Mouse (Mus musculus): ENCODE data around the gene Lhfp.
"Not testable (repeated sequence)": the region's sequence is repeated elsewhere in the genome, so short reads cannot be mapped to it uniquely, and the experiment has no call there.

Lhfp gene

DNA sequence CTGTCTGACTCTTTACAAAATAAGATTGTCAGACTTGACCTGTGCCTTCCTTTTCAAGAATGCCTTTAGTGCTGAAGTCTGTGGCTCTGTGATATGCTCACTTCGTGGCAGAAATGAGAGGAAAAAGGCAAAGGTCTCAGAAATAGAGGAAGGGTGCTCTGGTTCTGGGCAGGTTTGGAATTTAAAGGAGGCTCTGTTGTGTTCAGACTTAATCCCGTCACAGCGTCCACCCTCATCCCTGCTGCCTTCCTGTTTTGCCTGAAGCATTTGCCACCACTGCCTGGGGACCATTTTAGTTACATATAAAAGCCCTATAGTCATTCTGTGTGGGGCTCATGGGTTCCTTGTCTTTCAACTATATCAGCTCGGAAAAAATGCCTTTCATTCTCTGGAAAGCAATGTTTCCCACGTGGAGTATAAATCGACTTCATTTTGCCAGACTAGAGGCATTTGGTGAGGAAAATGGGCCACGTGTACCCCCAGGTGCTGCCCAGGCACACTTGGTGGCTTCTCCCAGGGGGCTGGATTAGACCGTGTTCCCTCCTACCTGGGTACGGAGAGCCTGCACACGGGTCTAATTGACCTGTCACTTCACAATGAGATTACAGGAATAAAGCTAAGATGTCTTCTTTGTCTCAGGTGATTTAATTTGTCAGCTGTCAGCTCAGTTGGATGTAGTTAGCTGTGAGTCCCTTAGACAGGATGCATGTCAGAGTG is 207.0 kb downstream of the Lhfp start:
- in situ Hi-C loops (cut with MboI; ENCODE audit: low sequenced_read_pairs): no loop called here

DNA sequence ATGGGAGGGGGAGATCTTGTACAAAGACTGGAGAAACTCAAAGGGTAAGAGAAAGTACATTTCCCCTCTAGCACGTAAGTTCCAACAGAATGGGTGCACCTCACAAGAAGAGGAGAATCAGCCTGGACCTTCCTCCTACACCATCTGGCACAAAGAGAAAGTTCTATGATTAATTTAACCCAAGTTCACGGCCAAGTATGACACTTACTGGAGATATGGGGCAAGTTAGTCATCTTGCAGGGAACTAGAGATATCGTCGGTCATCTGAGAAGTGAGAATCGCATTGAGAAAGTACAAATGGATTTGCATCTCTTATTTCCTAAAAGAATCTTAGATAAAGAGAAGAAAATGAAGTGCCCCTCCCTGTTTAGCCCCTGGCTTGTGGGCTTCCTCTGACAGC is 211.2 kb downstream of the Lhfp start:
- in situ Hi-C loops (cut with MboI; ENCODE audit: low sequenced_read_pairs): no loop called here

DNA sequence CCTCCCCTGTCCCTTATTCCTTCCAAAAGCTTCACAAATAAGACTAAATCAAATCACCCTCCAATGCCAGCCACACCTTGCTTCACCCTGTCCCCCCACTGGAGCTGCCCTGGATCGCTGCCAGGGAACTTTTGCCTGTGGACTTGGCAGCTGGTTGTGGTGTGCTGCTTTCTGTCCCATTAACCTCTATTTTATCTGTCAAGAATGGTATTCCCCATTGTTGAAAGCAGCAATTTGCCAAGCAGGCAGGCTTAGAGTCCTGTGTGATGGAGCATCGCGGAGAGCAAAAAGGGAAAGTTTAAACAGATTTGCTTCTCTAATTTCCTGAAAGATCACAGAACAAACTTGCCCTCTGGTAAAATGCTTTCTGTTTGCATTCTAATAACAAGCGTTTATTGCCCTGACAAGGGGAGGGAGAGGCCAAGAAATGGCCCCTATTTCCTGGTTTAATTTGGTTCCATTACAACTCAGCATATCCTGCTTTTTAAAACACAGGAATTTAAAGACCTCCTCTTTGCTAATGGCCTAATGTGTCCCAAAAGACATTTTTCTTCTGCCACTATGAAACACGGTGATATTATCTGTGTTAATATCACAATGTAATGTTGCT is 212.0 kb downstream of the Lhfp start:
- in situ Hi-C loops (cut with MboI; ENCODE audit: low sequenced_read_pairs): no loop called here

DNA sequence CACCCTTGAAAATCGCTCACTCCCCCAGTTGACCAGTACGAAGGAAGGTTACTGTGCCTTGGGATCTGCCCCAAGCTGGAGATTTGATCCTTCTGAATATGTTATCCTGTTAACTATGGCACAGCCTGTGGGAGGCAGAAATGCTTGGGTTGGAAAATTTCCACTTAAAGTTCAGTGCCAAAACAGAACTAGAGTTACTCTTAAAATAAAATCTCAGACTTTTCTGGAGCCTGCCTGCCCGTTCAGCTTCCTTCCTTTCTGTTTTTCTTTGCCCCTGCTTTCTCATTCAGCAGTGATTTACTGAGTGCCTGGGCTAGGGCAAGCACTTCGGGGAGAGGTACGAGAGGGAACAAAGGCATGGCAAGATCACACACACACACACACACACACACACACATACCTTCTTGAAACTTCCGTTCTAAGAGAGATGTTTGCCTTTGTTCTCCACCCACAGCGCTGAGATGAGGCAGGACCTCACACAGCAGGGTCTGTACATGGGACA is 217.4 kb downstream of the Lhfp start:
- in situ Hi-C loops (cut with MboI; ENCODE audit: low sequenced_read_pairs): no loop called here

DNA sequence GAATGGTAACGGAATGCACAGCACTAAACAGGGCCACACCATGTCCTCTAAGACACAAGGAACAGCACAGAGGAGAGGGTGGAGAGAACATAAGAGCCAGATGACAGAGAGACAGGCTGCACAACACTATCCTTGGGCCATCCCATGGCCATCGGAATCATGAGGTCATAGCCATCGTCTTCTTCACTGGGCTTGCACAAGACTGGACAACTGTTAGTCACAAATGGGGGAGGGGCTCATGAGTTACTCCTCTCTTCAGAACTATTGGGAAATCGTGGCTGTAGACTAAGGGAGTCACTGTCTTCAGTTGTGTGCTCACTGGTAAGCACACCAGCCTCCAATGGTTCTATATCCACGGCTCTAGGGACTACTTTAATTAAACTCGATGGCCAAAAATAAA is 224.8 kb downstream of the Lhfp start:
- in situ Hi-C loops (cut with MboI; ENCODE audit: low sequenced_read_pairs): no loop called here

DNA sequence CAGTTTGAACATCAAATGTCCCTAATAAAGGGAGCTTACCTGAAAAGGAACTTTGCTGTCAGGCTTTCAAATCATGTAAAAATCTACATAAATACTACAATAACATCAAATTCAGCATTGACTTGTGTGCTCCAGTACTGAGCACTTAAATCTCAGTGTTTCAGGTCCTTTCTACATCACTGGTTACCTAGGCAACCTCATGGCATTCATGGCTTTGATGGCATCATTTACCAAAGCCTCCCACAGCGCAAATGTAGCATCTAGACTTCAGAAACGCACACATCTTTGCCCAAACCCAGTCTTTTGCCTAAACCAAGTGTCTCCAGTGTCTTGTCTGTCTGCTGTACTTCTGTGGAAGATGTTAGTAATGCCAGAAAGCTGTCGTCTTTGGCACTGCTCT is 225.7 kb downstream of the Lhfp start:
- in situ Hi-C loops (cut with MboI; ENCODE audit: low sequenced_read_pairs): no loop called here

DNA sequence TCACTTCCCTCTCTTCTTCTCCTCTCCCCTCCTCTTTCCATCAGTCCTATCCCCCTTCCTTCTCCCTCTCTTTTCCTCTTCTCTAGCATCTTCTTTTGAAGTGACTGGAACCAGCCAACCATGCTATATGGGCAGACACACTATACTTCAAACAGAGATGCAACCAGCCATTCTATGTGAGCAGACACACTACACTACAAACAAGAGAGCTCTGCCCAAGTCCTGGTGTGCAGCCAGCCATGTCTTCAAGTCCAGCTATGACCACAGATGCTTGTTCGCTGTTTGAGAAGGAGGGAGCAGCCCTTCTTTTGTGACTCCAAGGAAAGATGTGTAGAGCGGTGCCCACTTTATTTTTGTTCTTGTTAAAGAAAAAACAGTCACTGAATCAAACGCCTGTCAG is 231.9 kb downstream of the Lhfp start:
- in situ Hi-C loops (cut with MboI; ENCODE audit: low sequenced_read_pairs): no loop called here

DNA sequence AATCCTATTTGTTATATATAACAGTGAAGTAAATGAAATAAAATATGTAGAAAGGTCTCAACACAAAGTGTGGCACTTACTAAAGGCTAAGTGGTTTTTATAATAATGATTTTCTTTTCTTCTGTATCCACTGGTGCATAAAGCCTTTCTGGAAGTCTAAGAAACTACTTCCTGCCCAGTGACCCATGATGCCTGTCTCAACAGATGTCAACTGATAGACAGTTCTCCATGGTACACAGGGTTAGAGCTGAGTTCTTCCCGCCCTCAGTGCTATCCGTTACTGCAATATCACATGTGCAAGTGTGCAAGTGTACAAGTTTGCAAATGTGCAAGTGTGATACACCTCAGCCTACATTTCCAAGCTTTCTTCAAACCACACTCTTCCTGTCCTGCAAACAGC is 236.7 kb downstream of the Lhfp start:
- in situ Hi-C loops (cut with MboI; ENCODE audit: low sequenced_read_pairs): no loop called here

DNA sequence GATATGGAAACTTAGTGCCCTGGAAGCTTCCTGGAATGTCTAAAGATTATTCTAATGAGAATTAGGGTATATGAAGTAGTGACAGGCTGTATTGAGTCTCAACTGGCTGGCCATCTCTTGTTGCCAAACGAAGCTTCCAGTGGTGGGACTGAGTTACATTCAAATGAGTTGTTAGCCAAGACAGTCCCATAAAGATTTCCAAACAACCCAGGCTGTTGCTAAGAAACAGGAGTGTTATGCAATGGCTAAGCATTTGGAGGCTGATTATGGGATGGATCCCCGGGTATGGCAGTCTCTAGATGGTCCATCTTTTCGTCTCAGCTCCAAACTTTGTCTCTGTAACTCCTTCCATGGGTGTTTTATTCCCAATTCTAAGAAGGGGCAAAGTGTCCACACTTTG is 240.7 kb downstream of the Lhfp start:
- in situ Hi-C loops (cut with MboI; ENCODE audit: low sequenced_read_pairs): not testable (repeated sequence)

DNA sequence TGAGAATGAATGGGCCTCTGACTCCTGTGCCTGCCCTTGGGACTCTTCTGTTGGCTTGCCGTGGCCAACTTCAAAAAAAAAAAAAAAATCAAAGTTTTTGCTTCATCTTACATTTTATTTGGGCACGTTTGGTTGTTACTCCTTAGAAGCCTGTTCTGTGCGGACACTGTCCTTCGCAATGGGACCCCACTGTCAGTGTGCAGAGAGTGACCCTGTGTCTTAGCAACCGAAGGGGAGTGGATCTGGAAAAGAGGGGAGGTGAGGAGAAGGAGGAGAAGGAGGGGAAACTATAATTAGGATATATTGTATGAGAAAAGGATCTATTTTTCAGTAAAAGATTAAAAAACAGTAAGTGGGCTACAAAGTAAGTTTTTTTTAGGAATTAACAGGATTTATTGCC is 242.7 kb downstream of the Lhfp start:
- in situ Hi-C loops (cut with MboI; ENCODE audit: low sequenced_read_pairs): no loop called here

DNA sequence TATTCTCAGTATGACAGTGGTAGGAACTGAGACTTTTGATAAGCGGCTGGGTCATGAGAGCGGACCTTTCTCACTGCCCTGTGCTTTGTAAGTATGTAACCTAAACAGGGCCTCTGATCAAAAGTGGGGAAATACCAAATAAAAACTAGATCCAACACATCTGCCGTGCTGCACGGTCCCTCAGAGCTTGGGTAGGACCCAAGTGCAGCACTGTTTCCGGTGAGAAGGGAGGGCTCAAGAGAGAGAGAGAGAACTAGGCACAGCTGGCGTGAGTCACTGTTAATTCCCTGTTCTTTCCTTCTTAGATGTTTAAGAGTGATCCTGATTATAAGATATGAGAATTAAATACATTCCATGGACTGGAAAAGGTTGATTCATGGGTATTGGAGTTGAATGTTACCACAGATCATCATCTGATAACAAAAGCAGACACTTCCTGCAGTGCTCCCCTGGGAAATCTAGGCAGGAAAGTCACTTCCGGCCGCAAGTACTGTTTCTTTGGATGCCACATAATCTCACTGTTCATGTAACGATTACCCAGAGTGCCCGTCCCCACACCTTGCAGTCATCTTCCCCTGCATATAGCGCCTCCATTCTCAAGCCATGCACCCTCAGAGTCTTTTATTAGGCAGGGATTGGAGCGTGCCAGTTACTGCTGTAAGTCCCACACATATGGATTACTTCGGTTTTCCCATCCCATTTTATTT is 243.3 kb downstream of the Lhfp start:
- in situ Hi-C loops (cut with MboI; ENCODE audit: low sequenced_read_pairs): no loop called here

DNA sequence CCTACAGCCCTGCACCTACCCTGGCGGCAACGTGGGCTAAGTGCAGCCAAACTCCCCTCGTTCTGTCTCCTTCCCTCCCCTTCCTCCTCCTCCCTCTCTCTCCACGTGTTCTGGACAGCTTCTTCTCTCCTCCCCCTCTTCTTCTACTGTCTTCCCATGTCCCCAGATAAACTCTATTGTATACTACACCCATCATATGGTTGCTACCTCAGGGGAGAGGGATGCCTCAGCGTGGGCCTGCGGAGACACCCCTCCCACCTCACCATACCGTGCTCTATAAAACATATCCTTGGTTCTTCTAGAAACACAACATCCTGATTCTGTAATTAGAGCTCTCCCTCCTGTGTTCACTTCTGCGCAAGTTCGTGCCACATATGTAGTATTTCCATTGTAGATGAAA is 247.3 kb downstream of the Lhfp start:
- in situ Hi-C loops (cut with MboI; ENCODE audit: low sequenced_read_pairs): no loop called here

DNA sequence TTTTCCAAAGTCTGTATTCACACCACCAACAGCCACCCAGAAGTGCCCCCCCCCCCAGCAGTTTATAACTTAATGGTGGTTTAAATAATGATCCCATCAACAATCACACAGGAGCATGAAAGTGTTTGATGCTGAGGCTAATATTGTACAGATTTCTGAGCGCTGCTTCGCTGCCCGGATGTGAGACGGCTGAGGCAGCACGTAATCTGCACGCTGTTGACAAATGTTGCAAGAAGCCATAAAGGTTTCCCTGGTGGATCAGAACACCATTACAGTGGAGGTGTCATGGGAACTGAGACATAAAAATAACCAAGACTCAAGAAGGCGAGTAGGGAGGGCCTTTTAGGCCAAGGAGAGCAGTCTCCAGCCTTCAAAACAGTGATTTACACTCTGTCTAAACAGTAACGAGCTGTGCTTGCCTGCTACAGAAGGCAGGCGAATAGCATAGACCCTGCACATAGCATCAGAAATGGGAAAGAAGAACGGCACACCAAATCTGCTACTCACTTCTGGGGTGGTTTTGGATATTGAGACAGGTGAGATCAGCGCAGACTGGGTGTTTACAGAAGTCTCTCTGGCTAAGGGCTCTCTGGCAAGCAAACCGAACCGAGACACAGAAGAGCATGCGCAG is 248.4 kb downstream of the Lhfp start:
- in situ Hi-C loops (cut with MboI; ENCODE audit: low sequenced_read_pairs): no loop called here

DNA sequence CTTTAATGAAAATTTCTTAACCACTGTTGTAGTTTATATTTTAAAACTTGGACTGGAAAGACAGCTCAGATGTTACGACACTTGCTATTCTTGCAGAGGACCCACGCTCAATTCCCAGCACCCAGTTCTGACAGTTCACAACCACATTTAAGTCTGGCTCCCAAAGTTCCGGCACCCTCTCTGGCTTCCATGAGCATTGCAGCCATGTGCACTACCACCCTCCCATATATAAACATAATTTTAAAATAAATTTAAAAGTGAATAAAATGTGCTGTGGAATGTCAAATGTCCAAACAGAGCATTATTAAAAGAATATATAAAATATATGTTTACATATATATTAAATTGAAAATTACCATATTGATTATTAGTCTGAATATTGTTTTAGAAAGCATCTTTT is 249.9 kb downstream of the Lhfp start:
- in situ Hi-C loops (cut with MboI; ENCODE audit: low sequenced_read_pairs): no loop called here

DNA sequence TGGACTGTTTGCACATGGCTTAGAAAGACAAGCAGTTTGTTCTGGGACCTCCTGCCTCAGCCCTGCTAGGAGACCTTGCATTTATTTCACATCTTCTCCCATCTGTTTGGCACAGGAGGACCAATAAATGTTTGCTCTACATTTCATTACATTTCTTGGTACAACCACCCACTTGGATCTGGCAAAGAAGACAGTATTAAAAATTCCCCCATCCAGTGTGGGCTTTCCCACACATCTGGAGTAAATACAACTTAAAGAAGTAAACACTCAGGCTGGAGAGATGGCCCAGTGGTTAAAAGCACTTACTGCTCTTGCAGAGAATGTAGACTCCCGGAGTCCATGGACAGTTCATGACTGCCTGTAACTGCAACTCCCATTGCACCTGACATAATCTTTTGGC is 250.6 kb downstream of the Lhfp start:
- in situ Hi-C loops (cut with MboI; ENCODE audit: low sequenced_read_pairs): no loop called here

DNA sequence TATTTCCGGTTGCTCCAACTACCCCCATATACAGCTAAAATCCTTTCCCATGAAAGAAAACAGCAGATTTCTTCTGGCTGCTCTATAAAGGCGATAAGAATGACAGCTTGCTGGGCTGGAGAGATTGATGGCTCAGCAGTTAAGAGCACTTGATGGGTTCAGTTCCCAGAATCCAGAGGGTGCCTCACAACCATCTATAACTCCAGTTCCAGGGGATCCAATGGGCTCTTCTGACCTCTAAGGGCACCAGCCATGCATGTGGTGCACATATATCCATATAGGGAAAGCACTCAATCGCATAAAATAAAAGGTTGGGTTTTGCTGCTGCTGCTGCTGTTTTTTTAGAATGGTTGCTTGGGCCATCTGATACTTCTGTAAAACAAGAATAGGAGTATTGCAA is 251.1 kb downstream of the Lhfp start:
- in situ Hi-C loops (cut with MboI; ENCODE audit: low sequenced_read_pairs): no loop called here

DNA sequence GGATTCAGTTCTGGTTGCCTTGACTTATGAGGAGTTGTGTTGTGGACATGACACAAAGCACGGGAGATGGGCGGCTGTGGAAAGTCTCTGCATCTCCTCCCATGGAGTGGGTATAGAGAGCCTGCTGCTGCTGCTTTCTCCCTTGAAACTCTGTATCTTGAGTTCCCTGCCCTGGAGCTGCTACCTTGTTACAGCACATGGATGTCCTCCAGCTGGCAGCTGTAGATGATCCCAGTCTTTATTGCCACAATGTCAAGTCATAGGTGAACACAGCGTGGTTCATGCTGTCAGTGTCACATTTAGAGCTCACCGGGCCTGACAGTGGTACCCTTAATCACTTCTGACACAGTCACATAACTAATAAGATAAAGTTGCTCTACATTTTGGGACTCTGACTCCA is 251.7 kb downstream of the Lhfp start:
- in situ Hi-C loops (cut with MboI; ENCODE audit: low sequenced_read_pairs): no loop called here

DNA sequence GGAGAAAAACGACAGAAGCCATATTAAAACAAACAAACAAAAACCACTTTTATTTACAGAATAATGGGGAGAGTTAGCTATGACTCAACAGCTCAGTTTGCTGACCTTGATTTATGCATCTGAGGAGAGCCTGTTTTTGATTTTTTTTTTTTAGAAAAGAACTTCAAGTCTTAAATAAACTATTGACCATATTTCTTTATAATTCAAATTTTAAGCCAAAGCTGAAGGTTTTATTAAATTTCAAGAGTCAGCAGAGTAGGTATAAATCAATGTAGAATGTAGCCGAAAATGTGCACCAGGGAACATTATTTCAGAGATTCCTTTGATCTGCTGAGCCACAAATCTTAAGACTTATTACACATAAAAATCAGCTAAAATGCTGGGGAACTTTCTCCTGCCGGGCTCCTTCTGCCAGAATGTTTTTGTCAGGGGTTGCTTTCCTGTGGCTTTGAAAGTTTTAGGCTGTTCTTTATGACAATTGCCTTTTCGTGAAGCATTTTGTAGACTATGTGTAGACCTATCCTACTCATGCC is 252.6 kb downstream of the Lhfp start:
- in situ Hi-C loops (cut with MboI; ENCODE audit: low sequenced_read_pairs): no loop called here

DNA sequence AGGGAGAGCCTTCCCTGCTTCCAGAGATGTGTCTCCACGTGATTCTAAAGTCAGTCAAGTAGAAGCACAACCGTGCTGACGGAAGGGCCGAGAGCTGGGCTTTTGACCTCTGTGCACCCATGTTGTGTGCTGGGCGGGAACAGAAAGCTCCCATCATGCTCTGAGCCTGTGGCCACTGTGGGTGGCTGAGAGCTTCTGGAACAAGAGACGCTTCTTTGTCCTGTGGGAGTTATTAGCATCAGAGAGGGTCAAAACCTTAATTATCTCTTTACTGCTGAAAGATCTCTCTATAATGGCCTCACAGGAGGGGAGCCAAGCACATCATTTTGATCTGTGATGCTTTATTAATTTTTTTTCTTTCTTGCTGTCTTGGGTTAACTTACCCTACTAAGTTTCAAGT is 253.5 kb downstream of the Lhfp start:
- in situ Hi-C loops (cut with MboI; ENCODE audit: low sequenced_read_pairs): no loop called here

DNA sequence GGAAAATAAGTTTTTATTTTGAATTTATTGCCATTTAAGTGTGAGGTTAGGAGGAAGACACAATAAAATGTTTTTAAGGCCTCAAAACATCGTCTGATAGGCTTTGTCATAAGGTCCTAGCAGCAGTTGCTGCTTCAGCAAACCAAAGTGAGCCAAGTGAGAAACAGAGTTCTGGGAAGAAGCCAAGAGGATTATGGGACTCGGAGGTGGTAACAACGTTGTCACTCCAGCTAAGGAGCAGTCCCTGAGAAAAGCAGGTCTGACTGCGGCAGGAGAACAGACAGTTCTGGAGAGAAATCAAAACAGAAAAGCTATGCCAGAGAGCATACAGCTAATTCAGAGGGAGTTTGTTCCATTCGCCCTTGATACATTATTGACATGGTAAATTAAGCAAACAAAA is 260.5 kb downstream of the Lhfp start:
- in situ Hi-C loops (cut with MboI; ENCODE audit: low sequenced_read_pairs): no loop called here

DNA sequence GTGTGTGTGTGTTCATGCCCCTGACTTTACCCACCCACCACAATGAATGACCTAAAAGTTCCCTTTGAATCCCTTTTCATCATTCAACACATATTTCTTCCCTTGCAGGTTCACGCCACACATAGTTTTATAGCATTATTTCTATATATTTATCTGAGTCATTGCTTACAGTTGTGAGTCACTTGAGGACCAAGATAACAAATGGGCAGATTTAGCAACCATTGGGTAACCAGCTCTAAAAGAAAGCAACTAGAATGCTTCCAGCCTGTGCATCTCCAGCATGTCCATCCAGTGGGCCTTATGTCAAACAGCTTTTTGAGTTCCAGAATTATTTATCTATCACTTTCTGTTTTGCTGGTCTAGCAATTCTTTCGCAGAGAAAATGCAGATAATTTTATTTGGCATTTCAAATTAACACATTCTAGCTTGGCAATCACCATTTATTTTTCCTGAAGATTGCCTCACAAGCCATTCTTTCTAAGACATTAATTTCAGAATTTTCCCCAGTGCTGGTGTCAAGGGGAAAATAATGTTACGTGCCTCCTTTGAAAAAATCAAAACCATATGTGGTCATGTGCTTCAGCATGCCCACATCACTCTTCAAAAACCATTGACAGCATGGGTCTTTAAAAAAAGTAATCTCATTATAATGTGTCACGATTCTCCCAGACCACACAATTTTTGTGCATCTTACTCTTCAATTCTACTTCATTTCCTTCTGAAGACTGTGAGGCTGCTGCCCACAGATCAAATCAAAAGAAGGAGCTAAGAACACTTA is 263.0 kb downstream of the Lhfp start:
- in situ Hi-C loops (cut with MboI; ENCODE audit: low sequenced_read_pairs): no loop called here
